Mouse (Mus musculus): ENCODE results near the gene Rims1.

DNA sequence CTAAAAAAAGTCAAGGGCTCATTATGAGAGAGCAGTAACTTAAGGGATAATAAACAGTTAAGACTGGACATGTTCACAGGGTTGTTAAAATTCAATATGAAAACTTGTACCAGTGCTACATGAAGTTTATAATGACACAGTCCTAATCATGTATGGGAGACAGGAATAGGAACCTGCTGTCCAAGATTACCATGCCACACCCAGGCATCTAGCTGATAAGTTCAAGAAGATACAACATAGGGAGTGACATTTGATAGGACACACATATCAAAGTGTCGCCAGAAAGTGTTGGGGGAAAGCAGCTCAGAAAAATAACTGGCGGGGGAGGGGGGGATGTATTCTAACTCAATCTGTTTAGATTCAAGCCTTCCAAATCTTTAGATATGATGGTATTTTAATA lies 449.6 kb downstream of the Rims1 start:
- no peak for TF ChIP-seq CTCF (IDR thresholded peaks at IDR 0.05; ENCODE audit: low read depth)
- TF ChIP-seq EP300 (optimal IDR thresholded peaks at IDR 0.05): no peak

Data from stomach, postnatal 0 days (tissue).